Mouse (Mus musculus): Measurements from ENCODE around the gene Gm10073. TPM values are rescaled to one million over a fixed set of nuclear protein-coding genes. Genes with fewer than 3 reads are reported as not detected.
"Not testable (repeated sequence)": the region's sequence is repeated elsewhere in the genome, so short reads cannot be mapped to it uniquely, and the experiment has no call there.

Gm10073 gene
- polyA plus RNA-seq, 1 experiment = 21.2 TPM

DNA sequence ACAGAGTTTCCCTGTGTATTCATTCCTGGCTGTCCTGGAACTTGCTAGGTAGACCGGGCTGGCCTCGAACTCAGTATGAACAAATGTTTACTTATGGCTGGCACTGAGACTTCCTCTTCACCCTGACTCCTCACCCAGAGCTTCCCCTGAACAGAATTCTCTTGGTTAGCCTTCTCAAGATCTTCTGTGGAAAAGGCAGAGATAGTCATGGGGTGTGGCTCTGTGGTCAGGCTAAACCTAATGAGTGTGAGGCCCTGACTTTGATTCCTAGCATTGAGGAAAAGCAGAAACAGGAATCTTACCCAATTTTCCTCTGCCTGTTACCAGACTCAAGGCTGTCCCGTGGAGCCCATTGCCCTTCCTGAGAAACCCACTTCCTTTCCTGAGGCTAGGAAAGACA, 38.8 kb upstream of the Gm10073 start:
- Histone ChIP-seq H3K4me3 (ENCODE audit: insufficient read depth, low read length) (no peak overlapping the region), H3K4me1 (ENCODE audit: control insufficient read depth, insufficient read depth, low read length) (no peaks in the 10 kb centered on the region), H3K27ac (ENCODE audit: insufficient read depth, low read length) (no peak overlapping the region)
- TF ChIP-seq CTCF (IDR thresholded peaks at IDR 0.05; ENCODE audit: borderline replicate concordance, insufficient read depth, low read length) = no peak
- no peak for TF ChIP-seq POLR2A (IDR thresholded peaks at IDR 0.05; ENCODE audit: low read depth, low read length)

DNA sequence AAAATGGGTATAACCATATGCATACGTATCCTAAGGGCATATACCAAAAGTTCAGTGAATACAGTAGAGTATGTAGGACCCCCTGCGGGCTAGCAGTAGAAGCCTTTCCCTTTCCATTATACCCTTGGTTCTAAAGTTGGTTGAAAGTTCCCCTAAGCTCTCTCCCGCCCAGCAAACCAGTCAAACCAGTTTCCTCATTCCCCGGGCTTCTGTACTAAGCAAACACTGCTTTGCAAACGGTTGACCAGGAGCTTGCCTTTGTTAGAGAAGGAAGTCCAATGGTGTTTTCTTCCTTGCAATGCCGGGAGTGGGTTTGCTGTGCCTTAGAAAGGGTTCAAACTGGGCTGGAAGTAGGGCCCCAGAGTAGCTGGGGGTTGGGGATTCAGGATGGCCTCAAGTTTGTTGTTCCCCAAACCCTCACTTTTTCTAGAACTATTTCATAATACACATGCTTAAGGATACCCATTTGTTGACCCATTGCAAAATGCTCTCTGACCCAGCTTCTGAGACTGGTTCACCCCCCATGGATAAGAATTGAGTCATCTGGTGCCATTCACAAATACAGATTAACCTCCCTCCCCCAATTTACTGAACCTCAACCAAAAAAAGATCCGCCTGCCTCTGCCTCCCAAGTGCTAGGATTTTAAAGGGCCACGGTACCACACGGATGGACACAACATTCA, 37.8 kb upstream of the Gm10073 start:
- TF ChIP-seq CTCF (IDR thresholded peaks at IDR 0.05; ENCODE audit: borderline replicate concordance, insufficient read depth, low read length) (no peak), POLR2A (IDR thresholded peaks at IDR 0.05; ENCODE audit: low read depth, low read length) (no peak)
- no peak overlapping the region for H3K27ac ChIP-seq (ENCODE audit: insufficient read depth, low read length)
- H3K4me3 ChIP-seq (ENCODE audit: insufficient read depth, low read length) = no peak overlapping the region
- H3K4me1 ChIP-seq (ENCODE audit: control insufficient read depth, insufficient read depth, low read length) = no peaks in the 10 kb centered on the region

DNA sequence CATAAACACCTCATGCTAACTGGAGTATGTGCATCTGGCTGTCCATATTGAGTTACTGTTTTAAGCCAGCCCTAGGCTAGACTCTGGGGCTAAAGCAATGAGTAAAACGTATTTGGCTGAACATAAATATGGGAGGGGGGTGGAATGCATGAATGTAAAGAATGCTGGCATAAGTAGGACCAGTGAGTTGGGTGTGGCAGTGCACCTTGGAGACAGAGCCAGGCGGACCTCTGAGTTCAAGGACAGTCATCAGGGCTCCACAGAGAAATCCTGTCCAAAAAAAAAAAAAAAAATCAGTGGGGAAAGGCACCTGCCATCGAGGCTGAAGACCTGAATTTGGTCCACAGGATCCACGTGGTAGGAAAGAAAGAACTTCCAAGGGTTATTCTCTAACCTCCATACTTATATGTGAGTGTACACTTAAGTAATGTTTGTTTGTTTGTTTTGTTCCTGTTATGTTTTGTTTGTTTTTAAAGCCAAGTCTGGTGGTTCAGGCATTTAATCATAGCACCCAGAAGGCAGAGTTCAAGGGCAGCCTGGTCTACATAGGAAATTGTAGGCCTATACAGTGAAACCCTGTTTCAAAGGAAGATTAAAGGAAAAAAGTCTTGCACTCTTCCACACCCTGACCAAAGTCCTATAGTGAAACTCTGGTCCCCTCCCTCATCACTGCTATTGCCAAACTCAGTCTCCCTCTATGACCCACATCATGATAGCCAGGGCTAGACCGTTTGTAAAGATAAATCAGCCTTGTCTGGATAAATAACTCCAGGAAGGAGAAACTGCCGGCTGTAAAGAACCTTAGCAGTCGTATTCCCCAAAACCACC, 36.0 kb upstream of the Gm10073 start:
- Histone ChIP-seq H3K4me1 (ENCODE audit: control insufficient read depth, insufficient read depth, low read length) (no peaks in the 10 kb centered on the region), H3K27ac (ENCODE audit: insufficient read depth, low read length) (no peak overlapping the region), H3K4me3 (ENCODE audit: insufficient read depth, low read length) (no peak overlapping the region)
- no peak for TF ChIP-seq POLR2A (IDR thresholded peaks at IDR 0.05; ENCODE audit: low read depth, low read length)
- TF ChIP-seq CTCF (IDR thresholded peaks at IDR 0.05; ENCODE audit: borderline replicate concordance, insufficient read depth, low read length) = no peak

DNA sequence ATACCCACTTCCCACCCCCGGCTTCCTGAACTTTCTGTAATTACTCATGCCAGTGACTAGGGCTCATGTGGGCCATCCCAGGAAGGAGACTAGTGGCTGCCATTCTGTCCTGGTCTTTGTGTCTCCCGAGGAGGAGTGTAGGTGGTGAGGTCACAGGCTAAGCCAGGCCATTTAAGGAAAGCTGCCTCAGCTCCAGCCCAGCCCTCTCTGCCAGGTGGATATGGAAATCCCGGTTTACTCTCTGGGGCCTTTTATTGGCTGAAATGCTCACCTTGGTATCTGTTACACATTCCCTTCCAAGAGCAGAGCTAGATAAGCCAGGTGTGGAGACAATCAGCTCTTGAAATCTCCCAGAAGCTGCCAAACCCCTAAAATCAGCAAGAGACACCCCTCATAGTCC, 35.2 kb upstream of the Gm10073 start:
- TF ChIP-seq POLR2A (IDR thresholded peaks at IDR 0.05; ENCODE audit: low read depth, low read length) (no peak), CTCF (IDR thresholded peaks at IDR 0.05; ENCODE audit: borderline replicate concordance, insufficient read depth, low read length) (no peak)
- H3K4me3 ChIP-seq (ENCODE audit: insufficient read depth, low read length) = no peak overlapping the region
- H3K4me1 ChIP-seq (ENCODE audit: control insufficient read depth, insufficient read depth, low read length) = 0 out of 2 replicates have a peak, but pooled peaks cover 3% of the 10 kb centered on the region
- no peak overlapping the region for H3K27ac ChIP-seq (ENCODE audit: insufficient read depth, low read length)

DNA sequence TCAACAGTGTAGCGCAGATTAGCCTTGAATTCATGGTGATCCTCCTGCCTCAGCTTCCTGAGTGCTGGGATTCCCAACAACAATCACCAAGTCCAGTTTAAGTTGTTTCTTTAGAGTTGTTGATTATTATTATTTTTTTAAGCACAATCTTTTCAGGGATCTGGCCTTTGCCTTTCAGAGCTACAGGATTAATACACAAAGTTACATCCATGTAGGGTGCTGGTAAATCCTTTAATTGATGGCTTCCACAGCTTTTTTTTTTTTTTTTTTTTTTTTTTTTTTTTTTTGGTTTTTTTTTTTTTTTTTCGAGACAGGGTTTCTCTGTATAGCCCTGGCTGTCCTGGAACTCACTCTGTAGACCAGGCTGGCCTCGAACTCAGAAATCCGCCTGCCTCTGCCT, 34.5 kb upstream of the Gm10073 start:
- not testable (repeated sequence) for H3K4me3 ChIP-seq (ENCODE audit: insufficient read depth, low read length); H3K4me1 ChIP-seq (ENCODE audit: control insufficient read depth, insufficient read depth, low read length); H3K27ac ChIP-seq (ENCODE audit: insufficient read depth, low read length)

DNA sequence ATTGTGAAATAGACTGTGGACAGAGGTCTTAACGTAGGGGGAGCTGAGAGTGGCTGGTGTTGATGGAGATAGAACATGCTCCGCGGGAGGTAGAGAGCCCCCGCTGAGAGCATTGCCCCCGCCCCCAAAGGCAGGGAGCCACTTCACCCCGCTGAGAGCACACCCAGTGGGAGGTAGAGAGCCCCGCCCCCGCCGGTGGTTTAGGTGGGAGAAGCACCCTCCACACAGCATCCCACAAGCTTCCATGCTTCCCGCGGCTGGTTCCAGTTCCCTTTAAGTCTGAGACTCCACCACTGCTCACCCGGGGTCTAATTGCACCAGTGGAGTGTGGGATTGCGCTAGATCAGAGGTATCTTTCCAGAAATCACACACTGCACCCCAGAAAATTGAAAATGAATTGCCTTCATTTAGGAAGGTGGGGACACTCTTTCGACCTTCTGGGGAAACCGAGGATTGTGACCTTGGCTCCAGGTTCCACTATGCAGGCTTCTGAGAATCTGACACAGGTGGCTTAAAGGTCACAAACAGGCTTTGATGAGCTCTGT, 33.4 kb upstream of the Gm10073 start:
- TF ChIP-seq POLR2A (IDR thresholded peaks at IDR 0.05; ENCODE audit: low read depth, low read length) (no peak), CTCF (IDR thresholded peaks at IDR 0.05; ENCODE audit: borderline replicate concordance, insufficient read depth, low read length) (no peak)
- Histone ChIP-seq H3K4me3 (ENCODE audit: insufficient read depth, low read length) (no peak overlapping the region), H3K27ac (ENCODE audit: insufficient read depth, low read length) (no peak overlapping the region), H3K4me1 (ENCODE audit: control insufficient read depth, insufficient read depth, low read length) (0 out of 2 replicates have a peak, but pooled peaks cover 3% of the 10 kb centered on the region)

DNA sequence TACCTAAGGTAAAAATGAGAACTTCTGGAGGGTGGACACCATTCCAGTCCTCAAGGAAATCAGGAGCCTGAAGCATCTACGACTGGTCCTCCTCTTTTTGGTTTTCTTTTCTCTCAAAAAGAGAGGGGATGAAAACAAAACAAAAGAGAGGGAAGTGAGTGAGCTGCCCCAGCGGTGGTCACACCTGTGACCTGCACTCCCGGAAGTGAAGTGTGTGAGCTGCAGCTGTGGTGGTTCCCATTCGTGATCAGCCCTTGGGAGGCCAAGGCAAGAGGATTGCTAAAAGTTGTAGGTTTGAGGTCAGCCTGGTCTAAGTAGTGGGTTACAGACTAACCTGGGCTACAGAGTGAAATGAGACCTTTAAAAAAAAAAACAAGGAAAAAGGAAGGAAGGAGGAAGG, 32.9 kb upstream of the Gm10073 start:
- Histone ChIP-seq H3K27ac (ENCODE audit: insufficient read depth, low read length) (no peak overlapping the region), H3K4me3 (ENCODE audit: insufficient read depth, low read length) (no peak overlapping the region), H3K4me1 (ENCODE audit: control insufficient read depth, insufficient read depth, low read length) (0 out of 2 replicates have a peak, but pooled peaks cover 3% of the 10 kb centered on the region)
- TF ChIP-seq CTCF (IDR thresholded peaks at IDR 0.05; ENCODE audit: borderline replicate concordance, insufficient read depth, low read length) (no peak), POLR2A (IDR thresholded peaks at IDR 0.05; ENCODE audit: low read depth, low read length) (no peak)

DNA sequence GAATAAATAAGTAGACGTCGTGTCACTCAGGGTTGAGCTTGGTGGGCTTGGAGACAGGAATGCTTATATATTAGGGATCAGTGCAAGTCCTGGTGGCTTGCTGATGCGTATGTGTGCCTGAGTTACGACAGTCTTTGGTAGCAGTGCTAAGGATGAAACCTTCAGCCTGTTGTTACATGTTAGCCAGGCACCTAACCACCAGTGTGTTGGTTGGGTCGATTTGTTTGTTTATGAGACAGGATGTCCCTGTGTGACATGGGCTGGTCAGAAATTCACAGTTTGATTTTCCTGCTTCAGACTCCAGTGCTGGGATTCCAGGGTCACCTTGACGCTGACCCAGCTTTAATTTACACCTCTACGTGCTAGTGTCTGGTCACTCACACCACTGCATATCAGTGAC, 32.4 kb upstream of the Gm10073 start:
- Histone ChIP-seq H3K4me3 (ENCODE audit: insufficient read depth, low read length) (no peak overlapping the region), H3K27ac (ENCODE audit: insufficient read depth, low read length) (no peak overlapping the region), H3K4me1 (ENCODE audit: control insufficient read depth, insufficient read depth, low read length) (0 out of 2 replicates have a peak, but pooled peaks cover 3% of the 10 kb centered on the region)
- TF ChIP-seq POLR2A (IDR thresholded peaks at IDR 0.05; ENCODE audit: low read depth, low read length) (no peak), CTCF (IDR thresholded peaks at IDR 0.05; ENCODE audit: borderline replicate concordance, insufficient read depth, low read length) (no peak)

DNA sequence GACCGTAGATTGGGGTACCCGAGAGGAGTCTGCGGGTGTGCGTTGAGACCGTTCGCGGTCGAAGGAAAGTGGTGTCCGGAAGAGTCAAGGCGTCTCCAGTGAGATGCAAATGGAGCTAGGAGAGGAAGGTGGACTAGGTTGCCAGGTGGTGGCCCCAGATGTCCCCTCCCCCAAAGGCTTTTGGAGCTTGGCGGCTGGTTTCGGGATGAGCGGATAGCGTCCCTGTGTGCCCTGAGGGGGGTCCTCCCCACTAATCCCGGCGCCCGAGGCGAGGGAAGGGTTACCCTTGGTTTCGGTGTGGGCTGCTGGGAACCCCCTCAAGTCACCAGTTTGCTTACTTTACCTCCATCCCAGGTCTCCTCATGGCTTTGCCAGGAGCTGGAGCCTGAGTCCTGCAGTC, 30.7 kb upstream of the Gm10073 start:
- H3K27ac ChIP-seq (ENCODE audit: insufficient read depth, low read length) = no peak overlapping the region
- H3K4me1 ChIP-seq (ENCODE audit: control insufficient read depth, insufficient read depth, low read length) = 0 out of 2 replicates have a peak, but pooled peaks cover 3% of the 10 kb centered on the region
- H3K4me3 ChIP-seq (ENCODE audit: insufficient read depth, low read length) = no peak overlapping the region
- TF ChIP-seq POLR2A (IDR thresholded peaks at IDR 0.05; ENCODE audit: low read depth, low read length) = no peak

Data from embryonic fibroblast, embryonic 13.5 days (primary cell).